ENCODE assay signal across 31 mouse cellular contexts in the genomic region with DNA sequence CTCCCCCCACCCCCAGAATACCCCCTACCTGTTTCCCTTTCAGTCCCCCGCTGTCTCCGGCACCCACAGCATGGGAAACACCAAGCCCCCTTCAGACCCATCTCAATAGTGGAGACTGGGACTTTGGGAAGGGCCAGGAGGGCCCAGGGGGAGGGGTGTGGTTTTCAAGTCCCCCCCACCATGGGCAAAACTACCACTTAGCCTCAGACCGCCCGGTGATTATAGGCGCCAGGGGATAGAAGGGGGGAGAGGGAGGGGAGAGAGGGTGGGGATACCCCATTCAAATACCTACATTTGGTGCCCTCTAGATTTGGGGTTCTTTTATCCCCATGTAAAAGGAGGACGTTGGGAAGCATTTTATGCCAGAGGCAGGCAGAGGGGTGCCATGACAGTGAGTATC. TPM values are rescaled to one million over a fixed set of nuclear protein-coding genes. Genes with fewer than 3 reads are reported as not detected.
"Had no signal": no experiment of that assay in that cellular context is flagged by ENCODE, and none has a peak within 500 bp of the region (broad histone marks: within the 10 kb centered on the region; RNA-seq: fewer than 3 reads in every experiment).

TSS of gene Gm40193 (minus strand) at position 101 of the 400 bp plus-strand sequence.

- H3K27ac ChIP-seq: limb, embryonic 10.5 days; limb, embryonic 12.5 days; limb, embryonic 13.5 days; limb, embryonic 15.5 days; liver, embryonic 12.5 days; liver, embryonic 13.5 days; liver, embryonic 14.5 days; liver, embryonic 15.5 days; lung, embryonic 15.5 days; macrophage; midbrain, embryonic 10.5 days; midbrain, embryonic 12.5 days; midbrain, embryonic 13.5 days; midbrain, embryonic 15.5 days; neural tube, embryonic 12.5 days had no signal

- H3K4me3 ChIP-seq: limb, embryonic 10.5 days; limb, embryonic 12.5 days; limb, embryonic 13.5 days; limb, embryonic 15.5 days; liver, embryonic 12.5 days; liver, embryonic 13.5 days; liver, embryonic 15.5 days; lung, embryonic 15.5 days; megakaryocyte, embryonic 14.5 days; midbrain, embryonic 10.5 days; midbrain, embryonic 12.5 days; midbrain, embryonic 13.5 days; midbrain, embryonic 15.5 days; myocyte; neural tube, embryonic 12.5 days had no signal

- H3K9me3 ChIP-seq: limb, embryonic 10.5 days; limb, embryonic 12.5 days; limb, embryonic 13.5 days; limb, embryonic 15.5 days; liver, embryonic 12.5 days; liver, embryonic 13.5 days; liver, embryonic 15.5 days; lung, embryonic 15.5 days; megakaryocyte, embryonic 14.5 days; midbrain, embryonic 10.5 days; midbrain, embryonic 12.5 days; midbrain, embryonic 13.5 days; midbrain, embryonic 15.5 days; neural tube, embryonic 12.5 days had no signal

- H3K9ac ChIP-seq: limb, embryonic 12.5 days; limb, embryonic 13.5 days; limb, embryonic 15.5 days; liver, embryonic 12.5 days; liver, embryonic 13.5 days; liver, embryonic 14.5 days; liver, embryonic 15.5 days; liver, postnatal 0 days; lung, embryonic 14.5 days; lung, embryonic 15.5 days; midbrain, embryonic 12.5 days; midbrain, embryonic 13.5 days; midbrain, embryonic 15.5 days; neural tube, embryonic 12.5 days had no signal

- H3K4me2 ChIP-seq: limb, embryonic 12.5 days; limb, embryonic 13.5 days; limb, embryonic 15.5 days; liver, embryonic 11.5 days; liver, embryonic 12.5 days; liver, embryonic 13.5 days; liver, embryonic 15.5 days; lung, embryonic 14.5 days; lung, embryonic 15.5 days; midbrain, embryonic 11.5 days; midbrain, embryonic 12.5 days; midbrain, embryonic 13.5 days; midbrain, embryonic 15.5 days; neural tube, embryonic 12.5 days had no signal

- ATAC-seq: liver, embryonic 12.5 days; liver, postnatal 0 days; lung, postnatal 0 days; midbrain, embryonic 13.5 days; midbrain, embryonic 15.5 days; midbrain, embryonic 16.5 days had no signal

- H3K4me1 ChIP-seq: limb, embryonic 12.5 days; limb, embryonic 13.5 days; limb, embryonic 15.5 days; liver, embryonic 12.5 days; liver, embryonic 13.5 days; liver, embryonic 15.5 days; lung, embryonic 15.5 days; midbrain, embryonic 10.5 days; midbrain, embryonic 12.5 days; midbrain, embryonic 13.5 days; midbrain, embryonic 15.5 days; neural tube, embryonic 12.5 days had no signal

- H3K27me3 ChIP-seq: limb, embryonic 12.5 days; liver, embryonic 12.5 days; lung, embryonic 15.5 days; neural tube, embryonic 12.5 days had no signal

RNA-seq across cellular contexts. Expression of gene Gm40193, which starts in this region (rescaled TPM):
- polyA plus RNA-seq: limb, embryonic 10.5 days; limb, embryonic 11.5 days; limb, embryonic 12.5 days; limb, embryonic 13.5 days; limb, embryonic 15.5 days; liver, adult 2 months; liver, embryonic 11.5 days; liver, embryonic 12.5 days; liver, embryonic 13.5 days; liver, embryonic 14.5 days; liver, embryonic 15.5 days; liver, embryonic 16.5 days; liver, postnatal 0 days; lung, adult 2 months; lung, embryonic 14.5 days; lung, embryonic 15.5 days; lung, embryonic 16.5 days; lung, postnatal 0 days; macrophage; midbrain, embryonic 10.5 days; midbrain, embryonic 11.5 days; midbrain, embryonic 12.5 days; midbrain, embryonic 13.5 days; midbrain, embryonic 14.5 days; midbrain, embryonic 15.5 days; midbrain, embryonic 16.5 days; midbrain, postnatal 0 days; myocyte; neural tube, embryonic 11.5 days; neural tube, embryonic 12.5 days had no signal
